Comparison of ENCODE assay signal across 8 mouse cellular contexts in the genomic region with DNA sequence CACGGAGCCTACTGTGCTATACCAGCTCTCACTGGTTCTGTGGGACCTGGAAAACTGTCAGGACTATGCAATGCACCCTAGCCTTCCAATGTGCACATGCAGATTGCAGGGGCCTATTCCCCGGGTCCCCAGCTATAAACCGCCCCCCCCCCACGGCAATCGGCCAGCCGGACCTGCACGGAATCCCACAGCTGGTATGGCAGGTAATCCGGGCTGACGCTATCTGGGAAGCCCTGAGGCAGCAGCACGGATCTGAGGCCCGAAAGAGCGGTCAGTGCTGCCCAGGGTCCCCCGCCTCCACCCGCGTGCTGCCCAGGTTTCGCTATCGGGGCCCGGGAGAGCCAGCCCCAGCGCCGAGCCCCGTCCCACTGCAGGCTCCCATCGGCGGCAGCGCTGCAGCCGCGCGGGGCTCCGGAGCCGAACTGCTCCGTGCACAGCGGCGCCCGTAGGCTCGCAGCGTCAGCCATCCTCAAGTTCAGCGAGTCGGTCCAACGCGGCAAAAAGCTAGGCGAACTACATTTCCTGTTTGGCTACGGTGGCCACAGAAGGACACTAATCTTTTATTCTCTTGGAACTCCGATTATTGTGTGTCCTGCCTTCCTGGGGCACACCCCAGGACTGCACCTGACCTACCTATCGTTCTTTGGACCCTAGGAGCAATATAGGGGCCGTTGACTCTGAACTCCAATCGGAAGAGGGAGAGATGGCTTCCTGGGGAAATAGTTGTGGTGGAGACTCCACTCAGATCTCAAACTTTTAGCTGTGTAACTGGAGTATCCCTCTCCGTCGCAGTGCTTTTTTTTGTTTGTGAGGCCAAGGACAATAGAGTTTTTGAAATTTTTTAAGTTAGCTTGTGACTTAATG. TPM values are rescaled to one million over a fixed set of nuclear protein-coding genes. Genes with fewer than 3 reads are reported as not detected.
DNase-seq lines count a peak whose midpoint lies in the region; ATAC-seq lines count a peak whose summit lies in the region.

A gene (minus strand): TSS at position 554 of the 864 bp plus-strand sequence.

- H3K36me3 ChIP-seq in embryonic facial prominence, embryonic 13.5 days: peaks cover 10% of the 10 kb centered on the region; the same call in 1 of the 2 replicates
- peaks cover 6% of the 10 kb centered on the region for H3K36me3 ChIP-seq in limb, embryonic 13.5 days
- H3K36me3 ChIP-seq in midbrain, embryonic 15.5 days (replicated peaks): no peaks in the 10 kb centered on the region

- ATAC-seq in embryonic facial prominence, embryonic 13.5 days (ENCODE audit: insufficient number of reproducible peaks, insufficient read depth, low FRiP score, low TSS enrichment, low read depth): peak; percentile 61; the same call in 1 of the 2 replicates
- peak; percentile 59 for ATAC-seq in limb, embryonic 13.5 days (ENCODE audit: low FRiP score, low read depth)
- peak; percentile 74 for ATAC-seq in midbrain, embryonic 15.5 days (replicated peaks)

- H3K27ac ChIP-seq in embryonic facial prominence, embryonic 13.5 days: peak within 1 kb of the TSS; percentile 86
- H3K27ac ChIP-seq in limb, embryonic 13.5 days: peak within 1 kb of the TSS; percentile 84
- peak within 1 kb of the TSS; percentile 76 for H3K27ac ChIP-seq in midbrain, embryonic 15.5 days

- H3K9ac ChIP-seq in embryonic facial prominence, embryonic 13.5 days: peak within 1 kb of the TSS; percentile 96
- peak within 1 kb of the TSS; percentile 89 for H3K9ac ChIP-seq in limb, embryonic 13.5 days
- peak within 1 kb of the TSS; percentile 81 for H3K9ac ChIP-seq in midbrain, embryonic 15.5 days

- DNase-seq in 3134 (ENCODE audit: extremely low read depth, insufficient read length, low spot score): peak; percentile 71
- peak; percentile 65 for DNase-seq in adrenal gland, postnatal 25 days
- peak; percentile 90 for DNase-seq in heart, adult 8-10 months (ENCODE audit: low spot score)
- peak; percentile 88 for DNase-seq in kidney, adult 9 months
- peak; percentile 21 to 64 for DNase-seq in spleen, adult 18-20 months

- WGBS in embryonic facial prominence, embryonic 13.5 days: under 1% methylated on average over 47 of the region's 47 CpGs
- WGBS in limb, embryonic 13.5 days: 2% methylated on average over 47 of the region's 47 CpGs
- 1% methylated on average over 47 of the region's 47 CpGs for WGBS in midbrain, embryonic 15.5 days

- peak within 1 kb of the TSS; percentile 87 for H3K4me2 ChIP-seq in embryonic facial prominence, embryonic 13.5 days
- H3K4me2 ChIP-seq in limb, embryonic 13.5 days (replicated peaks): peak within 1 kb of the TSS; percentile 85
- H3K4me2 ChIP-seq in midbrain, embryonic 15.5 days: peak within 1 kb of the TSS; percentile 87

- peak within 1 kb of the TSS; percentile 84 for H3K4me3 ChIP-seq in embryonic facial prominence, embryonic 13.5 days
- peak within 1 kb of the TSS; percentile 89 for H3K4me3 ChIP-seq in limb, embryonic 13.5 days
- peak within 1 kb of the TSS; percentile 88 for H3K4me3 ChIP-seq in midbrain, embryonic 15.5 days

- H3K27me3 ChIP-seq in embryonic facial prominence, embryonic 13.5 days: no peaks in the 10 kb centered on the region
- no peaks in the 10 kb centered on the region for H3K27me3 ChIP-seq in limb, embryonic 13.5 days
- H3K27me3 ChIP-seq in midbrain, embryonic 15.5 days (replicated peaks): no peaks in the 10 kb centered on the region; the same call in 1 of the 2 replicates

- H3K4me1 ChIP-seq in embryonic facial prominence, embryonic 13.5 days: peaks cover 22% of the 10 kb centered on the region
- peaks cover 35% of the 10 kb centered on the region for H3K4me1 ChIP-seq in limb, embryonic 13.5 days
- peaks cover 21% of the 10 kb centered on the region for H3K4me1 ChIP-seq in midbrain, embryonic 15.5 days

- no peaks in the 10 kb centered on the region for H3K9me3 ChIP-seq in embryonic facial prominence, embryonic 13.5 days
- no peaks in the 10 kb centered on the region for H3K9me3 ChIP-seq in limb, embryonic 13.5 days
- H3K9me3 ChIP-seq in midbrain, embryonic 15.5 days: no peaks in the 10 kb centered on the region

RNA-seq across cellular contexts. Expression of the gene that starts here (rescaled TPM):
- 29.0 and 33.5 TPM in 2 replicates for total RNA-seq in adrenal gland, postnatal 25 days (2021)
- 22.1 and 26.1 TPM in 2 replicates for polyA plus RNA-seq in embryonic facial prominence, embryonic 13.5 days (2015; fragmentation: Nextera tagmentation; extraction: Ambion mirVana)
- 1 to 10 TPM; 5.8 to 6.9 (median 6.5) TPM for total RNA-seq in heart, adult 8-10 months (2022)
- polyA plus RNA-seq in limb, embryonic 13.5 days (2015; fragmentation: Nextera tagmentation; extraction: Ambion mirVana): 21.6 and 26.4 TPM in 2 replicates
- 21.6 and 24.6 TPM in 2 replicates for polyA plus RNA-seq in midbrain, embryonic 15.5 days (2015; fragmentation: Nextera tagmentation; extraction: Ambion mirVana)

Comparison
In these comparisons a context has a peak if more than half of its experiments do, and no peak if none do; other contexts are left out.
1. Peak in every context shown above with its lines: DNase-seq, ATAC-seq, H3K4me3 ChIP-seq and H3K27ac ChIP-seq.